Mouse (Mus musculus) forebrain, embryonic 10.5 days (tissue): Measurements from ENCODE around the gene Stxbp5. TPM values are rescaled to one million over a fixed set of nuclear protein-coding genes. Genes with fewer than 3 reads are reported as not detected.

ENCODE experiments used
- DNase-seq: peaks from one replicate; pipeline ENCODE4 v3.0.0-alpha.2; 2017; ENCODE audit warnings: low spot score; ENCODE audit errors: extremely low spot score
- H3K27ac ChIP-seq: fragments of 300-500 bp; sonication (generic); 2 replicates; pipeline ENCODE4 v1.5.1; 2016; ENCODE audit warnings: mild to moderate bottlenecking
- H3K27me3 ChIP-seq: fragments of 300-500 bp; sonication (generic); 2 replicates; pipeline ENCODE4 v1.6.1; 2016; ENCODE audit warnings: mild to moderate bottlenecking; ENCODE audit not compliant: poor library complexity, severe bottlenecking
- H3K36me3 ChIP-seq: fragments of 300-500 bp; sonication (generic); replicated peaks from 2 replicates; pipeline ENCODE4 v1.6.1; 2016; ENCODE audit warnings: mild to moderate bottlenecking, moderate library complexity
- H3K4me1 ChIP-seq: fragments of 300-500 bp; sonication (generic); 2 replicates; pipeline ENCODE4 v1.6.1; 2016
- H3K4me3 ChIP-seq: fragments of 300-500 bp; sonication (generic); 2 replicates; pipeline ENCODE4 v1.5.1; 2016; ENCODE audit warnings: mild to moderate bottlenecking, moderate library complexity
- H3K9me3 ChIP-seq: fragments of 300-500 bp; sonication (generic); 2 replicates; pipeline ENCODE4 v1.6.1; 2016; ENCODE audit warnings: mild to moderate bottlenecking, moderate library complexity
- WGBS: fragments of 180-500 bp; shearing (Covaris S2); methylation state at CpG from one replicate; pipeline ENCODE4 v1.1.7; 2016; 5-methylcytosine and 5-hydroxymethylcytosine counted together
- polyA plus RNA-seq: library from polyadenylated mRNA; unstranded; fragments of >200 nt; fragmentation: Nextera tagmentation; extraction: Ambion mirVana; gene quantifications from 2 replicates; pipeline ENCODE4 v1.2.1, GENCODE M21; 2016

Gene Stxbp5
- polyA plus RNA-seq, 1 experiment from 2014 or later, result 4.2 TPM

- WGBS, result 87% methylated on average over 4 of the region's 4 CpGs
Observed at GRCm38 (mm10) chr10:9834986-9835385, 65.9 kb downstream of the Stxbp5 start.

GRCm38 (mm10) chr10:9832937-9833336 is 67.9 kb downstream of the Stxbp5 start:
- Histone ChIP-seq H3K27me3 (no peaks in the 10 kb centered on the region), H3K9me3 (no peaks in the 10 kb centered on the region), H3K36me3 (peaks cover 12% of the 10 kb centered on the region), H3K4me3 (no peak overlapping the region), H3K27ac (no peak overlapping the region), H3K4me1 (no peaks in the 10 kb centered on the region)
- WGBS, result 92% methylated on average over 4 of the region's 4 CpGs
- no peak for DNase-seq

More at GRCm38 (mm10) chr10:9834986-9835385, 65.9 kb downstream of the Stxbp5 start:
- no peaks in the 10 kb centered on the region for H3K9me3 ChIP-seq
- DNase-seq, result no peak
- no peaks in the 10 kb centered on the region for H3K4me1 ChIP-seq
- H3K27me3 ChIP-seq, result no peaks in the 10 kb centered on the region
- no peak overlapping the region for H3K27ac ChIP-seq
- peaks cover 12% of the 10 kb centered on the region for H3K36me3 ChIP-seq
- H3K4me3 ChIP-seq, result no peak overlapping the region

- H3K9me3 ChIP-seq, result no peaks in the 10 kb centered on the region
- WGBS, result 93% methylated on average over 3 of the region's 3 CpGs
- no peak overlapping the region for H3K27ac ChIP-seq
- DNase-seq, result no peak
- no peak overlapping the region for H3K4me3 ChIP-seq
- H3K27me3 ChIP-seq, result no peaks in the 10 kb centered on the region
- H3K36me3 ChIP-seq, result peaks cover 5% of the 10 kb centered on the region
- H3K4me1 ChIP-seq, result no peaks in the 10 kb centered on the region
Observed at GRCm38 (mm10) chr10:9829744-9830143, 71.1 kb downstream of the Stxbp5 start.

GRCm38 (mm10) chr10:9821299-9821698 is 79.6 kb downstream of the Stxbp5 start:
- no peaks in the 10 kb centered on the region for H3K9me3 ChIP-seq
- H3K4me1 ChIP-seq, result no peaks in the 10 kb centered on the region
- no peak overlapping the region for H3K27ac ChIP-seq
- no peak for DNase-seq
- no peaks in the 10 kb centered on the region; the same call in 1 of the 2 replicates for H3K36me3 ChIP-seq
- H3K27me3 ChIP-seq, result no peaks in the 10 kb centered on the region
- 71% methylated on average over 6 of the region's 6 CpGs for WGBS
- no peak overlapping the region for H3K4me3 ChIP-seq

GRCm38 (mm10) chr10:9818574-9818973 is 82.3 kb downstream of the Stxbp5 start:
- 93% methylated on average over 7 of the region's 7 CpGs for WGBS
- no peak for DNase-seq
- Histone ChIP-seq H3K9me3 (no peaks in the 10 kb centered on the region), H3K27ac (no peak overlapping the region), H3K36me3 (no peaks in the 10 kb centered on the region; the same call in 1 of the 2 replicates), H3K4me3 (no peak overlapping the region), H3K4me1 (no peaks in the 10 kb centered on the region), H3K27me3 (no peaks in the 10 kb centered on the region)

- Histone ChIP-seq H3K27me3 (no peaks in the 10 kb centered on the region), H3K36me3 (no peaks in the 10 kb centered on the region), H3K27ac (no peak overlapping the region), H3K9me3 (no peaks in the 10 kb centered on the region), H3K4me1 (no peaks in the 10 kb centered on the region), H3K4me3 (no peak overlapping the region)
- no peak for DNase-seq
- WGBS, result 84% methylated on average over 4 of the region's 4 CpGs
Observed at GRCm38 (mm10) chr10:9813926-9814325, 87.0 kb downstream of the Stxbp5 start.

GRCm38 (mm10) chr10:9807596-9807995 is 93.3 kb downstream of the Stxbp5 start:
- WGBS, result 90% methylated on average over 2 of the region's 2 CpGs
- no peaks in the 10 kb centered on the region for H3K27me3 ChIP-seq
- H3K36me3 ChIP-seq, result peaks cover 6% of the 10 kb centered on the region; the same call in 1 of the 2 replicates
- no peak for DNase-seq
- no peak overlapping the region for H3K27ac ChIP-seq
- peaks cover 6% of the 10 kb centered on the region for H3K4me1 ChIP-seq
- H3K4me3 ChIP-seq, result no peak overlapping the region
- H3K9me3 ChIP-seq, result no peaks in the 10 kb centered on the region

GRCm38 (mm10) chr10:9805341-9805740 is 95.5 kb downstream of the Stxbp5 start:
- WGBS, result 45% methylated on average over 3 of the region's 3 CpGs
- Histone ChIP-seq H3K9me3 (no peaks in the 10 kb centered on the region), H3K27ac (no peak overlapping the region), H3K27me3 (no peaks in the 10 kb centered on the region), H3K4me3 (no peak overlapping the region), H3K36me3 (peaks cover 6% of the 10 kb centered on the region; the same call in 1 of the 2 replicates), H3K4me1 (peaks cover 6% of the 10 kb centered on the region)
- DNase-seq, result no peak

- no peak for DNase-seq
- peaks cover 2% of the 10 kb centered on the region; the same call in 1 of the 2 replicates for H3K36me3 ChIP-seq
- H3K9me3 ChIP-seq, result no peaks in the 10 kb centered on the region
- no peaks in the 10 kb centered on the region for H3K27me3 ChIP-seq
- no peak overlapping the region for H3K27ac ChIP-seq
- WGBS, result 51% methylated on average over 2 of the region's 2 CpGs
- H3K4me1 ChIP-seq, result peaks cover 6% of the 10 kb centered on the region
- H3K4me3 ChIP-seq, result no peak overlapping the region
Observed at GRCm38 (mm10) chr10:9803126-9803525, 97.8 kb downstream of the Stxbp5 start.

- Histone ChIP-seq H3K4me1 (peaks cover 6% of the 10 kb centered on the region), H3K4me3 (no peak overlapping the region), H3K27me3 (no peaks in the 10 kb centered on the region), H3K9me3 (no peaks in the 10 kb centered on the region), H3K36me3 (peaks cover 15% of the 10 kb centered on the region), H3K27ac (no peak overlapping the region)
- 66% methylated on average over 1 of the region's 1 CpGs for WGBS
- DNase-seq, result no peak
Observed at GRCm38 (mm10) chr10:9801571-9801970, 99.3 kb downstream of the Stxbp5 start.

- Histone ChIP-seq H3K27me3 (no peaks in the 10 kb centered on the region), H3K36me3 (peaks cover 19% of the 10 kb centered on the region), H3K4me3 (no peak overlapping the region), H3K27ac (no peak overlapping the region), H3K9me3 (no peaks in the 10 kb centered on the region), H3K4me1 (no peaks in the 10 kb centered on the region)
- DNase-seq, result no peak
- WGBS, result 97% methylated on average over 1 of the region's 1 CpGs
Observed at GRCm38 (mm10) chr10:9799085-9799484, 101.8 kb downstream of the Stxbp5 start.

GRCm38 (mm10) chr10:9796429-9796828 is 104.5 kb downstream of the Stxbp5 start:
- no peak for DNase-seq
- WGBS, result 93% methylated on average over 1 of the region's 1 CpGs
- Histone ChIP-seq H3K4me1 (no peaks in the 10 kb centered on the region), H3K27ac (no peak overlapping the region), H3K9me3 (no peaks in the 10 kb centered on the region), H3K4me3 (no peak overlapping the region), H3K27me3 (no peaks in the 10 kb centered on the region), H3K36me3 (peaks cover 21% of the 10 kb centered on the region)

- Histone ChIP-seq H3K9me3 (no peaks in the 10 kb centered on the region), H3K27ac (no peak overlapping the region), H3K4me1 (no peaks in the 10 kb centered on the region), H3K4me3 (no peak overlapping the region), H3K27me3 (no peaks in the 10 kb centered on the region), H3K36me3 (peaks cover 24% of the 10 kb centered on the region)
- no peak for DNase-seq
Observed at GRCm38 (mm10) chr10:9794429-9794828, 106.5 kb downstream of the Stxbp5 start.

GRCm38 (mm10) chr10:9790947-9791346 is 109.9 kb downstream of the Stxbp5 start:
- DNase-seq, result no peak
- H3K9me3 ChIP-seq, result no peaks in the 10 kb centered on the region
- H3K27me3 ChIP-seq, result no peaks in the 10 kb centered on the region
- no peak overlapping the region for H3K4me3 ChIP-seq
- WGBS, result 87% methylated on average over 3 of the region's 3 CpGs
- peaks cover 12% of the 10 kb centered on the region; the same call in 1 of the 2 replicates for H3K36me3 ChIP-seq
- no peaks in the 10 kb centered on the region for H3K4me1 ChIP-seq
- no peak overlapping the region for H3K27ac ChIP-seq
